Mouse (Mus musculus) retina, postnatal 7 days (tissue): ENCODE data around the gene Pyurf.
A peak's percentile ranks its signal among the peaks of the same experiment; 100 is the strongest.

Experiments used
- DNase-seq: peaks from one replicate; pipeline ENCODE4 v3.0.0-alpha.2; 2012; ENCODE audit warnings: low read depth, low spot score

Pyurf gene

GRCm38 (mm10) chr6:57691467-57692261 is at the start of gene Pyurf:
Gene Pyurf, minus strand, starts transcription at chr6:57692078.
- peak; percentile 84 for DNase-seq

GRCm38 (mm10) chr6:57721347-57721746 is 29.5 kb upstream of the Pyurf start:
- DNase-seq, result no peak

GRCm38 (mm10) chr6:57711726-57712125 is 19.8 kb upstream of the Pyurf start:
- DNase-seq, result no peak

GRCm38 (mm10) chr6:57706721-57707120 is 14.8 kb upstream of the Pyurf start:
- no peak for DNase-seq

- DNase-seq, result no peak
Measured at GRCm38 (mm10) chr6:57703703-57704102, 11.8 kb upstream of the Pyurf start.

GRCm38 (mm10) chr6:57702743-57703499 is 11.0 kb upstream of the Pyurf start:
- DNase-seq, result peak; percentile 81

- DNase-seq, result no peak
Measured at GRCm38 (mm10) chr6:57702376-57702742, 10.5 kb upstream of the Pyurf start, which contains the start of gene Lancl2. Gene Lancl2, plus strand, starts transcription at chr6:57702540.

GRCm38 (mm10) chr6:57701686-57702085 is 9.8 kb upstream of the Pyurf start:
- DNase-seq, result no peak

GRCm38 (mm10) chr6:57693116-57693515 is 1.2 kb upstream of the Pyurf start:
- no peak for DNase-seq

GRCm38 (mm10) chr6:57684156-57684555 is 7.7 kb downstream of the Pyurf start:
- no peak for DNase-seq

- DNase-seq, result no peak
Measured at GRCm38 (mm10) chr6:57661295-57661694, 30.6 kb downstream of the Pyurf start.

GRCm38 (mm10) chr6:57647256-57647655 is 44.6 kb downstream of the Pyurf start:
- no peak for DNase-seq

- peak; percentile 3 for DNase-seq
Measured at GRCm38 (mm10) chr6:57641789-57642188, 50.1 kb downstream of the Pyurf start.

- DNase-seq, result no peak
Measured at GRCm38 (mm10) chr6:57639531-57639930, 52.3 kb downstream of the Pyurf start.
